Mouse (Mus musculus) R1 (cell line): ENCODE data around the gene Gins3.
"Not testable (repeated sequence)": the region's sequence is repeated elsewhere in the genome, so short reads cannot be mapped to it uniquely, and the experiment has no call there.

Experiments
- DNase-seq: peaks from one replicate; pipeline ENCODE4 v3.0.0-alpha.2; 2018; ENCODE audit warnings: low read depth, low spot score

Gene Gins3

GRCm38 (mm10) chr8:95653351-95653750 lies 20.1 kb downstream of the Gins3 start:
- no peak for DNase-seq

- DNase-seq = no peak
Observed at GRCm38 (mm10) chr8:95655831-95656230, 22.6 kb downstream of the Gins3 start.

GRCm38 (mm10) chr8:95656316-95657002 lies 23.2 kb downstream of the Gins3 start:
- DNase-seq = no peak

GRCm38 (mm10) chr8:95657523-95657922 lies 24.3 kb downstream of the Gins3 start:
- DNase-seq = no peak

GRCm38 (mm10) chr8:95660334-95660882 lies 27.2 kb downstream of the Gins3 start:
- DNase-seq = no peak

- DNase-seq = no peak
Observed at GRCm38 (mm10) chr8:95661085-95661484, 27.8 kb downstream of the Gins3 start.

GRCm38 (mm10) chr8:95661575-95661974 lies 28.3 kb downstream of the Gins3 start:
- no peak for DNase-seq

- peak; percentile 28 for DNase-seq
Observed at GRCm38 (mm10) chr8:95662885-95663598, 29.8 kb downstream of the Gins3 start.

- DNase-seq = no peak
Observed at GRCm38 (mm10) chr8:95663599-95663949, 30.3 kb downstream of the Gins3 start.

GRCm38 (mm10) chr8:95665813-95666452 lies 32.7 kb downstream of the Gins3 start:
- not testable (repeated sequence) for DNase-seq

- DNase-seq = no peak
Observed at GRCm38 (mm10) chr8:95668163-95668958, 35.1 kb downstream of the Gins3 start.

GRCm38 (mm10) chr8:95669967-95670366 lies 36.7 kb downstream of the Gins3 start:
- no peak for DNase-seq

GRCm38 (mm10) chr8:95671861-95672260 lies 38.6 kb downstream of the Gins3 start:
- DNase-seq = no peak

GRCm38 (mm10) chr8:95672811-95673210 lies 39.6 kb downstream of the Gins3 start:
- DNase-seq = no peak

GRCm38 (mm10) chr8:95676631-95677030 lies 43.4 kb downstream of the Gins3 start, which contains the start of gene Ndrg4:
Ndrg4 (plus strand) TSS chr8:95676980.
- peak; percentile 32 for DNase-seq

- DNase-seq = no peak
Observed at GRCm38 (mm10) chr8:95677591-95678023, 44.4 kb downstream of the Gins3 start.

- peak; percentile 69 for DNase-seq
Observed at GRCm38 (mm10) chr8:95678024-95678611, 44.9 kb downstream of the Gins3 start.

- DNase-seq = no peak
Observed at GRCm38 (mm10) chr8:95688073-95688672, 54.9 kb downstream of the Gins3 start.

GRCm38 (mm10) chr8:95690929-95691541 lies 57.8 kb downstream of the Gins3 start:
- peak; percentile 60 for DNase-seq

GRCm38 (mm10) chr8:95694631-95695030 lies 61.4 kb downstream of the Gins3 start:
- DNase-seq = no peak
